Mouse (Mus musculus) G1E (cell line): ENCODE measurements at regions not wholly inside any gene's neighbourhood (a gene's known extent, or its start where the extent isn't known, plus 50 kb on each side); places are given as distances from the start of the nearest gene placed in this dataset.

ENCODE experiments used
- CTCF ChIP-seq: IDR thresholded peaks from 2 replicates; pipeline ENCODE4 v1.5.1; 2012; ENCODE audit warnings: low read depth, low read length, inconsistent platforms, mixed read lengths
- GATA1 ChIP-seq: IDR thresholded peaks from 2 replicates; pipeline ENCODE4 v1.6.1; 2012; ENCODE audit warnings: borderline replicate concordance, low read length, inconsistent platforms, mixed read lengths

DNA sequence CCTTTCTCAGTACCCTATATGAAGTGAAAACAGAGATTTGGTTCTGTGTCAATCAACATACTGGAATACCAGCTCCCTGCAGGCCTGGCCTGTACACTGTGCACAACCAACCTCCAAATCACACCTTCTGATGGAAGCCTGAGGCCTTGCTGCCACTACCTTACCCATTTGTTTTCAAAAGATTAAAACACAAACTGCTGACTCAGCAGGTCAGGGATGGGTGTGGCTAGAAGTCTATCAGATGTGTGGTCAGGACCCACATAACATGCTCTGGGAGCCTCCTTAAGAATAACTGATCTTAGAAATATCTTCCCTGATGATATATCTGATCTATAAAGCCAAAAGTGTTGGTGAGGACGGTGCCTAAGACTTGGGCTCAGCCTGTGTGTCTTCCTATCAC, 221.6 kb upstream of the Rgma start:
- TF ChIP-seq CTCF: no peak
- no peak for TF ChIP-seq GATA1
